Mouse (Mus musculus) limb, embryonic 10.5 days (tissue): ENCODE results near the gene Stac. TPM values are rescaled to one million over a fixed set of nuclear protein-coding genes. Genes with fewer than 3 reads are reported as not detected.

Source experiments
- DNase-seq: peaks from one replicate; pipeline ENCODE4 v3.0.0-alpha.2; 2017; ENCODE audit warnings: low spot score
- H3K27ac ChIP-seq: fragments of 300-500 bp; sonication (generic); 2 replicates; pipeline ENCODE4 v1.5.1; 2016; ENCODE audit warnings: mild to moderate bottlenecking
- H3K27me3 ChIP-seq: fragments of 300-500 bp; sonication (generic); 2 replicates; pipeline ENCODE4 v1.6.1; 2016; ENCODE audit warnings: low read depth, mild to moderate bottlenecking; ENCODE audit not compliant: poor library complexity, severe bottlenecking
- H3K36me3 ChIP-seq: fragments of 300-500 bp; sonication (generic); 2 replicates; pipeline ENCODE4 v1.6.1; 2016; ENCODE audit warnings: mild to moderate bottlenecking, moderate library complexity
- H3K4me1 ChIP-seq: fragments of 300-500 bp; sonication (generic); 2 replicates; pipeline ENCODE4 v1.6.1; 2016
- H3K4me3 ChIP-seq: fragments of 300-500 bp; sonication (generic); 2 replicates; pipeline ENCODE4 v1.5.1; 2016; ENCODE audit warnings: mild to moderate bottlenecking, moderate library complexity
- H3K9me3 ChIP-seq: fragments of 300-500 bp; sonication (generic); replicated peaks from 2 replicates; pipeline ENCODE4 v1.6.1; 2016; ENCODE audit warnings: mild to moderate bottlenecking
- WGBS: fragments of 180-500 bp; shearing (Covaris S2); methylation state at CpG from one replicate; pipeline ENCODE4 v1.1.7; 2016; 5-methylcytosine and 5-hydroxymethylcytosine counted together
- polyA plus RNA-seq: library from polyadenylated mRNA; unstranded; fragments of >200 nt; fragmentation: Nextera tagmentation; extraction: Ambion mirVana; gene quantifications from 2 replicates; pipeline ENCODE4 v1.2.1, GENCODE M21; 2016

The Stac gene
- polyA plus RNA-seq, 1 experiment from 2014 or later, result 0.99 TPM

- H3K4me1 ChIP-seq, result 0 out of 2 replicates have a peak, but pooled peaks cover 3% of the 10 kb centered on the region
- H3K36me3 ChIP-seq, result no peaks in the 10 kb centered on the region
- no peak for DNase-seq
- no peaks in the 10 kb centered on the region for H3K9me3 ChIP-seq
- 34% methylated on average over 4 of the region's 4 CpGs for whole genome bisulfite sequencing
- H3K27ac ChIP-seq, result no peak overlapping the region
- H3K27me3 ChIP-seq, result no peaks in the 10 kb centered on the region
- H3K4me3 ChIP-seq, result no peak overlapping the region
Measured at GRCm38 (mm10) chr9:111575889-111576288, 114.3 kb downstream of the Stac start.

DNA sequence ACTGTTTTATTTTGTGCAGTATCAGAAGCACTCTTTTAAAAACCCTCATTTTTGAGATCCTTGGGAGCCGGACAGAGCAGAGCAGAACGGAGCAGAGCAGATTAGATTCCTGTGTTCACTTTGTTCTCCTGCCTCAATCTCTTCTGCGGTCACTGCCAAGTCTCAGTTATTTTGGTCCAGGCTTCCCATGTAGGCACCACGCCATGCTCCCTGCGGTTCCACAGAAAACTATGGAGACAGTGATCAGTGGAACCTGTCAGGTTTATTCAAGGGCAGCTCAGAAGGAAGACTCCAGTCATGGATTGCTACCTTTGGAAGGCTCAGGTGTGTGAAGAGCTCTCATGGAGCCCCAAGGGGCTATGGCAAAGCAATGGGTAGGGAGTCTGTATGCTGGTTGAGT lies 116.3 kb downstream of the Stac start:
- 94% methylated on average over 5 of the region's 5 CpGs for WGBS
- no peak for DNase-seq
- Histone ChIP-seq H3K4me1 (0 out of 2 replicates have a peak, but pooled peaks cover 3% of the 10 kb centered on the region), H3K4me3 (no peak overlapping the region), H3K9me3 (no peaks in the 10 kb centered on the region), H3K27me3 (no peaks in the 10 kb centered on the region), H3K27ac (no peak overlapping the region), H3K36me3 (no peaks in the 10 kb centered on the region)

- H3K27me3 ChIP-seq, result no peaks in the 10 kb centered on the region
- no peaks in the 10 kb centered on the region for H3K9me3 ChIP-seq
- no peak overlapping the region for H3K4me3 ChIP-seq
- 89% methylated on average over 5 of the region's 5 CpGs for WGBS
- 0 out of 2 replicates have a peak, but pooled peaks cover 3% of the 10 kb centered on the region for H3K4me1 ChIP-seq
- H3K36me3 ChIP-seq, result no peaks in the 10 kb centered on the region
- H3K27ac ChIP-seq, result no peak overlapping the region
- no peak for DNase-seq
Measured at GRCm38 (mm10) chr9:111571619-111572018, 118.5 kb downstream of the Stac start.

- DNase-seq, result no peak
- no peaks in the 10 kb centered on the region for H3K27me3 ChIP-seq
- H3K4me1 ChIP-seq, result peaks cover 14% of the 10 kb centered on the region
- no peaks in the 10 kb centered on the region for H3K9me3 ChIP-seq
- no peaks in the 10 kb centered on the region for H3K36me3 ChIP-seq
- WGBS, result 93% methylated on average over 6 of the region's 6 CpGs
- no peak overlapping the region for H3K4me3 ChIP-seq
- H3K27ac ChIP-seq, result no peak overlapping the region
Measured at GRCm38 (mm10) chr9:111564176-111564575, 126.0 kb downstream of the Stac start.

- Histone ChIP-seq H3K27ac (no peak overlapping the region), H3K36me3 (no peaks in the 10 kb centered on the region), H3K9me3 (no peaks in the 10 kb centered on the region), H3K4me1 (peaks cover 14% of the 10 kb centered on the region), H3K4me3 (no peak overlapping the region), H3K27me3 (no peaks in the 10 kb centered on the region)
- 85% methylated on average over 7 of the region's 7 CpGs for WGBS
- no peak for DNase-seq
Measured at GRCm38 (mm10) chr9:111563226-111563625, 126.9 kb downstream of the Stac start.

DNA sequence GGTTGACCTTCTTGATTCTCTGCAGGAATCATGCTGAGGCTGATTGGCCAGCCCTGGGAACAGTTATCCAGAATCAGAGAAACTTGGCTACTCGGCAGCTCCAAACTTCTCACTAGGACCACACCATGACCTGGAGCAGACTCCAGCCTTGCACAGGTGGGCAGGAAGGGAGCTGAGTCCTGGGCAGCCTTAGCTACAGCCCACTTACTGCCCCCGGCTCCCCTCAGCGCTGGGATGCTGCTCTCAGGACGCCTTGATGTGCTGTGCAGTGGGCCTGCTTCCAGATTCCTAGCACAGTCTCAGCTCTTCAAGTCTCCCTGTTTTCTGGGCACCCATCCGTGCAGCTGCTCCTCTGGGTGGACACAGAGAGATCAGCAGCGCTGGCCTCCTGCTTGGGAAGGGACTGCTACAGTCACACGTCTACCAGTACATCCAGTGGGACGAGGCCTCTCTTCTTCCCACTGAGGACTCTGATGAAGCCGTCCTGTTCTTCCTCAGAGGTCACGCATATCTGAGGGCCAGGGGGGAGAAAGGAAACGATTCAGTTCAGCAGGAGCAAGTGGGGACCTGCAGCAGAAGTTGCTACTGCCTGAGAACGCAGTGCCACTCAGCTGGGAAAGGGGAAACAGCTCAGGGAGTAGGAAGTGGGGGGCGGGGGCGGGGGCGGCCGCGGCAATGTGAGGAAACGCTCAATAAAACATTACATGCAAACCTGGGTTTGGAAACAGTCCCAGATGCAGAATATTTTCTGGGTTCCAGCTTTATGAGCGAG lies 127.7 kb downstream of the Stac start:
- Histone ChIP-seq H3K27me3 (no peaks in the 10 kb centered on the region), H3K4me3 (no peak overlapping the region), H3K27ac (0 out of 2 replicates have a peak overlapping the region, but pooled peaks have one; percentile 32), H3K36me3 (no peaks in the 10 kb centered on the region), H3K9me3 (no peaks in the 10 kb centered on the region), H3K4me1 (peaks cover 14% of the 10 kb centered on the region)
- no peak for DNase-seq
- 68% methylated on average over 19 of the region's 19 CpGs for WGBS

DNA sequence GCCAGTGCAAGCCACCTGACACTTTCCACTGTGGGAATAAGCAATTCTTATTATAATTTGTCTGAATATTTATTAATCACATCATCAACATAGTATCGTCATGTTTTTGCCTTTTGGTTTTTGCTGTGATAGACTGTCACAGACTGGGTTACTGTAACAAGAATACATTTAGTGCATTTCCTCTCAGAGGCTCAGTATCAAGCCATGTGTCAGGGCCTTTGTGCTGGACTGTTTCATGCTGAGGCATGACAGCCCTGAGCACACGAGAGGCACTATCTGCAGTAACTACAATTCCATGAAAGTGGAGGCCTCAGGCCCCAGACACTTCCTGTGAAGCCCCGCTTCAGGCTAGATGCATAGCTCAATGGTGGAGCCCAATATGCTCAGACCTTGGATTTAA lies 133.4 kb downstream of the Stac start:
- DNase-seq, result no peak
- Histone ChIP-seq H3K36me3 (no peaks in the 10 kb centered on the region), H3K27me3 (no peaks in the 10 kb centered on the region), H3K27ac (no peak overlapping the region), H3K9me3 (no peaks in the 10 kb centered on the region), H3K4me1 (no peaks in the 10 kb centered on the region; the same call in 1 of the 2 replicates), H3K4me3 (no peak overlapping the region)
- 71% methylated on average over 3 of the region's 3 CpGs for WGBS

DNA sequence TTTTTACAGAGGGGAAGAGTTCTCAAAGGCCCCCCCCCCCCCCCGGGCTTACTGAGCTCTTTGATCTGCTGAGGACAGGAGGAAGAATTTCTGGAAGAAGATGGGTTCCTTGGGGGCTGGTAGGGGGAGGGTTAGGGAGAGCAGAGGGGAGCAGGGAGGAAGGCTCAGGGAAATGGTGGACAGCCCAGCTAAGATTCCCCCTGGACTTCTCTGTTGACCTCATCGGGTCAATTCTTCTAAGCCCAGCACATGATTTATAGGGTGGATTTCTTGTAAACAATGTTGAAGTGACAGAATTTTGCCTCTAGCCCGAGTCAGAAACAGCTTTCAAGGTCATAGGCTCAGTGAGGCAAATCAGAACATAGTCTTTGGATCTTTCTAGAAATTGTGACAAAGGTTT lies 137.3 kb downstream of the Stac start:
- H3K4me3 ChIP-seq, result no peak overlapping the region
- no peaks in the 10 kb centered on the region for H3K4me1 ChIP-seq
- H3K9me3 ChIP-seq, result no peaks in the 10 kb centered on the region
- H3K27ac ChIP-seq, result no peak overlapping the region
- 42% methylated on average over 3 of the region's 3 CpGs for WGBS
- no peaks in the 10 kb centered on the region for H3K36me3 ChIP-seq
- no peak for DNase-seq
- no peaks in the 10 kb centered on the region for H3K27me3 ChIP-seq

DNA sequence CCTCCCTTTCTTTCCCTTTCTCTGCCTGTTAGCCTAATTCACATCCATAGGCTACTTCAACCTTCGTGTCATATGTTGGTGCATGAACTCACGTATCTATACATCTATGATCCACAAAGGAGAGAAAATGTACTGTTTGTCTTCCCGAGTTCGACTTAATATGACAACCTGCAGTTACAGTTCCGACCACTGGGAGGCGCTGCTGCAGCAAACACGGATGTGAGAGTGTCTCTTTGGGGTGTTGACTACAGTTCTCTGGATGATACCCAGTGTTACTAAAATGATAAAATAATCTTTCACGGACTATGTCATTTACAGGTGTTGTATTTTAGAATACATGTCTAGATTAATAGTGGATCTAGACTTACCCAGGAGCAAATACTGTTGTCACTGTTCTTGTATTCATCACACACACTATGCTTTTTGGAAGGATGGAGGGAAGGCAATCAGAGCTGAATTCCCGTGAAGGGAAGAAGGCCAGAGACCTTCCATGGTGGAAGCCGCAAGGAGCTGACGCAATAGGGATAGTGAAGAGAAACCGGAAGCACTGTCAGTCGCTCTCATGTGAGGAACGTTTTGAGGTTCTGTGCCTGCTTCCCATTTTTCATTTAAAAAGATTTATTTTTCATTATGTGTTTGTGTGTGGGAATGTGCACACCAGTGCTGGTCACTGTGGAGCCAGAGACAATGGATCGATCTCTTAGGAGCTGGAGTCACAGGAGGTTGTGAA lies 138.5 kb downstream of the Stac start:
- DNase-seq, result peak; percentile 49

GRCm38 (mm10) chr9:111550963-111551321 lies 139.2 kb downstream of the Stac start:
- Histone ChIP-seq H3K36me3 (no peaks in the 10 kb centered on the region), H3K9me3 (no peaks in the 10 kb centered on the region), H3K4me1 (no peaks in the 10 kb centered on the region), H3K27ac (no peak overlapping the region), H3K27me3 (no peaks in the 10 kb centered on the region), H3K4me3 (no peak overlapping the region)
- no peak for DNase-seq
- WGBS, result 87% methylated on average over 8 of the region's 8 CpGs

More for the DNA sequence above, 138.5 kb downstream of the Stac start:
- Histone ChIP-seq H3K27me3 (no peaks in the 10 kb centered on the region), H3K9me3 (no peaks in the 10 kb centered on the region), H3K4me1 (no peaks in the 10 kb centered on the region), H3K4me3 (no peak overlapping the region), H3K36me3 (no peaks in the 10 kb centered on the region), H3K27ac (no peak overlapping the region)
- 61% methylated on average over 15 of the region's 15 CpGs for WGBS

DNA sequence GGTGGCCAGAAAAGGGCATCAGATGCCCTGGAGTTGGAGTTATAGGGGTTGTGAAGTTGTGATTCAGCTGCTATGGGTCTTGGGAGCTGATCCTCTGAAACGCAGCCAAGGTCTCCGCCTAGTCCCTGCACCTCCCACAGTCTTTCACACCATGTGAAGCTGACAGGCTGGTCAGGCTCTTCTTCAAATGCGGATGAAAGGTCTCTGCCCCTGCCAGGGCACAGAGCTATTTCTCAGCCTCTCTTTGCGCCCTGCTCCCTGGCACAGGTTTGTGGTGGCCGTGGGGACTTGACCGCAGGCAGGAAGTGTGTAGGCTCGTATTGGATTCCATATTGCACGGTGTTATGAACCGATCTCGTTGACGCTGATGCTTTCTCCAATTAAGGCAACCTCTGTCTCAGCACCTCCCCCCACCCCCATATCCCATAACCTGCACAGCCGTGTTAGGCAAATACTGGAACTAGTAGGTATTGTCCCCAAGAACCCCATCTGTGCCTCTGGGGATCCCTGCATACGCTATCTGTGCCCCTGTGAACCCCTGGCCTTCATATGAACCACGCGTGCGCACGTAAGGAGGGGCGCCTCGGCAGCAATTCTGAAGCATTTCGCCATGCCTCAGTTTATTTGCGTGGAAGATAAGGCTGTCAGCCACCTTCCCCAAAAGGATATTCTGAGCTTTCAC lies 139.7 kb downstream of the Stac start:
- no peak overlapping the region for H3K27ac ChIP-seq
- H3K27me3 ChIP-seq, result no peaks in the 10 kb centered on the region
- no peak for DNase-seq
- H3K4me3 ChIP-seq, result no peak overlapping the region
- H3K36me3 ChIP-seq, result no peaks in the 10 kb centered on the region
- 82% methylated on average over 21 of the region's 21 CpGs for WGBS
- H3K4me1 ChIP-seq, result no peaks in the 10 kb centered on the region
- no peaks in the 10 kb centered on the region for H3K9me3 ChIP-seq

DNA sequence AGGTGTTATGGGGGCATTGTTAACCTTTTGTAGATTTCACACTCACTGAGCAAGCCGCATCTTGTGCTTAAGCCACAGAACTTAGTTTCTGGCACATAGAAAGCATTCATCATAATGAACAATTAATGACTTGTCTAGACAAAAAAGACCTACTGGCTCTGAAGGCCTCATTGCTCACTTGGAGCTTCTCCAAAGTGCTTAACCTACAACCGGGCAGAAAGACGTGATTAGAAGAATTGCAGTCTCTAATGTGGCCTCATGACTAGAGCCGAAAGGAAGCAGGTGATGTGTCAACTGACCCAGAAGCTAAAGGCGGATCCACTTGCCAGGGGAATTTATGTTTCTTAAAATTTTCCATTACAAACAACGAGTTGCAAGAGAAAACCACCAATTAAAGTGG lies 147.5 kb downstream of the Stac start:
- no peaks in the 10 kb centered on the region for H3K4me1 ChIP-seq
- no peaks in the 10 kb centered on the region for H3K27me3 ChIP-seq
- no peaks in the 10 kb centered on the region for H3K9me3 ChIP-seq
- H3K36me3 ChIP-seq, result no peaks in the 10 kb centered on the region
- H3K27ac ChIP-seq, result no peak overlapping the region
- no peak for DNase-seq
- 90% methylated on average over 6 of the region's 6 CpGs for WGBS
- no peak overlapping the region for H3K4me3 ChIP-seq
